Mouse (Mus musculus): ENCODE results near the gene Ubac2. TPM values are rescaled to one million over a fixed set of nuclear protein-coding genes. Genes with fewer than 3 reads are reported as not detected.

Ubac2 gene
- polyA plus RNA-seq, 2 experiments = 46.3 to 66.9 TPM

- Histone ChIP-seq H3K27ac (replicated peaks; ENCODE audit: low read depth, low read length) (no peak overlapping the region), H3K4me2 (replicated peaks; ENCODE audit: low read depth, low read length, severe bottlenecking) (no peak overlapping the region), H3K4me1 (ENCODE audit: control insufficient read depth, insufficient read depth, low read length) (no peaks in the 10 kb centered on the region), H3K36me3 (ENCODE audit: control insufficient read depth, insufficient read depth, low read length) (peaks cover 10% of the 10 kb centered on the region), H3K27me3 (ENCODE audit: control insufficient read depth, insufficient read depth, low read length) (no peaks in the 10 kb centered on the region), H3K9ac (ENCODE audit: low read depth, low read length, severe bottlenecking) (no peak overlapping the region), H3K9me3 (ENCODE audit: control insufficient read depth, low read length) (no peaks in the 10 kb centered on the region), H3K4me3 (replicated peaks; ENCODE audit: low read length) (no peak overlapping the region)
- DNase-seq (ENCODE audit: low spot score) (no peak), ATAC-seq (ENCODE audit: low FRiP score, low read depth) (no peak)
- no peak for TF ChIP-seq POLR2A (IDR thresholded peaks at IDR 0.05; ENCODE audit: borderline replicate concordance, extremely low read depth, insufficient read depth, insufficient read length)
- WGBS = 92% methylated on average over 12 of the region's 12 CpGs
Measured at GRCm38 (mm10) chr14:121929243-121929951, 51.0 kb downstream of the Ubac2 start.

GRCm38 (mm10) chr14:121930731-121931383, 52.4 kb downstream of the Ubac2 start:
- no peaks in the 10 kb centered on the region for H3K4me1 ChIP-seq (ENCODE audit: control insufficient read depth, insufficient read depth, low read length)
- H3K27me3 ChIP-seq (ENCODE audit: control insufficient read depth, insufficient read depth, low read length) = no peaks in the 10 kb centered on the region
- ATAC-seq (ENCODE audit: low FRiP score, low read depth) (no peak), DNase-seq (ENCODE audit: low spot score) (no peak)
- H3K4me3 ChIP-seq (replicated peaks; ENCODE audit: low read length) = no peak overlapping the region
- 85% methylated on average over 7 of the region's 7 CpGs for WGBS
- peaks cover 16% of the 10 kb centered on the region for H3K36me3 ChIP-seq (ENCODE audit: control insufficient read depth, insufficient read depth, low read length)
- no peak overlapping the region for H3K27ac ChIP-seq (replicated peaks; ENCODE audit: low read depth, low read length)
- H3K4me2 ChIP-seq (replicated peaks; ENCODE audit: low read depth, low read length, severe bottlenecking) = no peak overlapping the region
- TF ChIP-seq POLR2A (IDR thresholded peaks at IDR 0.05; ENCODE audit: borderline replicate concordance, extremely low read depth, insufficient read depth, insufficient read length) = no peak
- no peak overlapping the region for H3K9ac ChIP-seq (ENCODE audit: low read depth, low read length, severe bottlenecking)
- no peaks in the 10 kb centered on the region; the same call in 1 of the 2 replicates for H3K9me3 ChIP-seq (ENCODE audit: control insufficient read depth, low read length)

GRCm38 (mm10) chr14:121931594-121931993, 53.2 kb downstream of the Ubac2 start:
- ATAC-seq (ENCODE audit: low FRiP score, low read depth) (no peak), DNase-seq (ENCODE audit: low spot score) (no peak)
- Histone ChIP-seq H3K4me2 (replicated peaks; ENCODE audit: low read depth, low read length, severe bottlenecking) (no peak overlapping the region), H3K9ac (ENCODE audit: low read depth, low read length, severe bottlenecking) (no peak overlapping the region), H3K27ac (replicated peaks; ENCODE audit: low read depth, low read length) (no peak overlapping the region), H3K4me3 (replicated peaks; ENCODE audit: low read length) (no peak overlapping the region), H3K27me3 (ENCODE audit: control insufficient read depth, insufficient read depth, low read length) (no peaks in the 10 kb centered on the region), H3K9me3 (ENCODE audit: control insufficient read depth, low read length) (no peaks in the 10 kb centered on the region; the same call in 1 of the 2 replicates), H3K36me3 (ENCODE audit: control insufficient read depth, insufficient read depth, low read length) (peaks cover 21% of the 10 kb centered on the region), H3K4me1 (ENCODE audit: control insufficient read depth, insufficient read depth, low read length) (no peaks in the 10 kb centered on the region)
- TF ChIP-seq POLR2A (IDR thresholded peaks at IDR 0.05; ENCODE audit: borderline replicate concordance, extremely low read depth, insufficient read depth, insufficient read length) = no peak
- WGBS = 93% methylated on average over 3 of the region's 3 CpGs

DNA sequence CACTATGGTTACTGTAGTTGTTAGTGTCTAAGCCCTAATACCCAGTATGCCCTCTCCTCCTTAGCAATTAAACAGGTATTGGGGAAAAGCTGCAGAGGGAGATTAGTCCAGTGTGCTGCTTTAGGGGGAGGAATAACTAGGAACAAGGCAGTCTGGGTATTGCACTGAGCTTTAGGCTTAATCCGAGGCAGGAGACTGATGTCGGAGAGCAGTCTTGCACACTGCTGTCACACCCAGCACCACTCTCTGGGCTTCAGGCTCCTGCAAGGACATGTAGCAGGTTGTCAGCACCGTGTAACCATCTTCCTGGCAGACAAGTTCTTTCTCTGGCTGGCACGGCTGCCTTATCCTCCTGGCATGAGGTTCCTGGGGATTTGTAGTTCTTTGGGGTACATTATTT, 53.8 kb downstream of the Ubac2 start:
- H3K27ac ChIP-seq (replicated peaks; ENCODE audit: low read depth, low read length) = no peak overlapping the region
- no peaks in the 10 kb centered on the region for H3K27me3 ChIP-seq (ENCODE audit: control insufficient read depth, insufficient read depth, low read length)
- H3K36me3 ChIP-seq (ENCODE audit: control insufficient read depth, insufficient read depth, low read length) = peaks cover 21% of the 10 kb centered on the region
- no peak for DNase-seq (ENCODE audit: low spot score)
- H3K4me1 ChIP-seq (ENCODE audit: control insufficient read depth, insufficient read depth, low read length) = no peaks in the 10 kb centered on the region
- H3K4me3 ChIP-seq (replicated peaks; ENCODE audit: low read length) = no peak overlapping the region
- no peak for ATAC-seq (ENCODE audit: low FRiP score, low read depth)
- H3K9me3 ChIP-seq (ENCODE audit: control insufficient read depth, low read length) = no peaks in the 10 kb centered on the region; the same call in 1 of the 2 replicates
- TF ChIP-seq POLR2A (IDR thresholded peaks at IDR 0.05; ENCODE audit: borderline replicate concordance, extremely low read depth, insufficient read depth, insufficient read length) = no peak
- 87% methylated on average over 4 of the region's 4 CpGs for WGBS
- H3K4me2 ChIP-seq (replicated peaks; ENCODE audit: low read depth, low read length, severe bottlenecking) = no peak overlapping the region
- H3K9ac ChIP-seq (ENCODE audit: low read depth, low read length, severe bottlenecking) = no peak overlapping the region

DNA sequence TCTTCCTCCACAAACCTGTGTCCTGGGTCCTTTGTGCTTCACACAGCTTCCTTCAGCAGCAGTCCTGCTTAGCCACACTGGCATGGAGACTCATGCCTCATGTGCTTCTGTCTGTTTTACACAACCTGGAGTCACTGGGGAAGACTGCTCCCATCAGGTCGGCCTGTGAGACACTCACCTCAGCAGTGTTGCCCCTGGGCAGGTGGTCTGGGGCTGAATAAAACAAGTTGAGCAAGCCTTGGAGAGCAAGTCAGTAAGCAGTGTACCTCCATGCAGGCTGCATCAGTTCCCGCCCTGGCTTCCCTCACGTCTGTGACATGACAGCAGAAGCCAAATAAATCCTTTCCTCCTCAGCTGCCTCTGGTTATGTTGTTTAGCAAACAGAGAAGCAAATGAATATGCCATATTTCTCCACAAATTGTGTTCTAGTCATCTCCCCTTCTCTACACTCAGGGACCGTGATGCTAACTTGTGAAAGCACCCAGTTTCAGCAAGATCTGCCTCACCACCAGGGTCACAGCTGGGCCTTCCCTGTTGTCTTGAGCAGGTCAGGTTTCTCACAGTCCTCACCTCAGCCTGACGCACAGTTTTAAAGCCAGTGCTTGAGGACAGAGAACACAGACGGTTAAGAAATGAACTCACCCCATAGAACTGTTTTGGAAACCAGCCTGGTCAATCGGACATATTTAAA, 55.6 kb downstream of the Ubac2 start:
- no peak overlapping the region for H3K4me2 ChIP-seq (replicated peaks; ENCODE audit: low read depth, low read length, severe bottlenecking)
- 89% methylated on average over 7 of the region's 7 CpGs for WGBS
- ATAC-seq (ENCODE audit: low FRiP score, low read depth) (no peak), DNase-seq (ENCODE audit: low spot score) (no peak)
- no peak for TF ChIP-seq POLR2A (IDR thresholded peaks at IDR 0.05; ENCODE audit: borderline replicate concordance, extremely low read depth, insufficient read depth, insufficient read length)
- no peak overlapping the region for H3K9ac ChIP-seq (ENCODE audit: low read depth, low read length, severe bottlenecking)
- peaks cover 21% of the 10 kb centered on the region for H3K36me3 ChIP-seq (ENCODE audit: control insufficient read depth, insufficient read depth, low read length)
- no peaks in the 10 kb centered on the region; the same call in 1 of the 2 replicates for H3K9me3 ChIP-seq (ENCODE audit: control insufficient read depth, low read length)
- no peak overlapping the region for H3K27ac ChIP-seq (replicated peaks; ENCODE audit: low read depth, low read length)
- H3K27me3 ChIP-seq (ENCODE audit: control insufficient read depth, insufficient read depth, low read length) = no peaks in the 10 kb centered on the region
- H3K4me1 ChIP-seq (ENCODE audit: control insufficient read depth, insufficient read depth, low read length) = no peaks in the 10 kb centered on the region
- no peak overlapping the region for H3K4me3 ChIP-seq (replicated peaks; ENCODE audit: low read length)

All from limb, embryonic 14.5 days (tissue).